Comparison of ENCODE assay signal across 8 mouse cellular contexts in the genomic region with DNA sequence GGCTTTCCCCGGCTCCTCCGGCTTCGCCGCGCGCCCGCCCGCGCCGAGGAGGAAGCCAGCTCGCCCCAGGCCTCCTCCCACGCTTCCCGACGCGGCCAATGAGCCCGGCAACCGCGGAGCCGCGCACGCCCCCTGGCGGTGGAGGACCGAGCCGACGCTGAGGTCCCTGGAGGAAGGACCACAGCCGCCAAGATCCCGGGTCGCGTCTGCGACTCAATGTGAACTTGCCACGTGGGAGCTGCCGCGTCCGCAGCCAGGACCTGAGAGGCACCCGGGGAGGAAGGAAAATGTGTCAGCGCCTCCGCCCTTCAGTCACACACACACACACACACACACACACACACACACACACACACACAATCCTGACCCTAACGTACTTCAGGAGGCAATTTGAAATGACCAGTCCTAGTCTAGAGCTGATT. TPM values are rescaled to one million over a fixed set of nuclear protein-coding genes. Genes with fewer than 3 reads are reported as not detected.
DNase-seq lines count a peak whose midpoint lies in the region; ATAC-seq and TF ChIP-seq lines count a peak whose summit lies in the region.

A gene (minus strand): TSS at position 158 of the 422 bp plus-strand sequence.

- peaks cover 2% of the 10 kb centered on the region; the same call in 1 of the 2 replicates for H3K9me3 ChIP-seq in erythroblast, embryonic 14.5 days (ENCODE audit: control insufficient read depth, low read length)
- no peaks in the 10 kb centered on the region for H3K9me3 ChIP-seq in heart, embryonic 12.5 days (replicated peaks)
- H3K9me3 ChIP-seq in kidney, postnatal 0 days (replicated peaks; ENCODE audit: low read length) = no peaks in the 10 kb centered on the region
- no peaks in the 10 kb centered on the region for H3K9me3 ChIP-seq in liver, embryonic 11.5 days (ENCODE audit: control insufficient read depth, low read length)
- H3K9me3 ChIP-seq in stomach, embryonic 14.5 days (ENCODE audit: control insufficient read depth, low read depth, low read length) = no peaks in the 10 kb centered on the region

- DNase-seq in B cell, adult 2 months = peak; percentile 97 to 98
- DNase-seq in brain, embryonic 14.5 days (ENCODE audit: low read depth) = peak; percentile 96
- DNase-seq in kidney, postnatal 0 days (ENCODE audit: low spot score) = peak; percentile 95
- DNase-seq in liver, embryonic 11.5 days (ENCODE audit: low spot score) = peak; percentile 96
- peak; percentile 97 for DNase-seq in naive thymus-derived CD4-positive, alpha-beta T cell, adult 2 months (ENCODE audit: low read depth)

- peak within 1 kb of the TSS; percentile 82 for H3K27ac ChIP-seq in heart, embryonic 12.5 days (ENCODE audit: poor library complexity, severe bottlenecking)
- peak within 1 kb of the TSS; percentile 78 for H3K27ac ChIP-seq in kidney, postnatal 0 days
- peak within 1 kb of the TSS; percentile 62 for H3K27ac ChIP-seq in liver, embryonic 11.5 days (ENCODE audit: low read depth, low read length)
- H3K27ac ChIP-seq in stomach, embryonic 14.5 days (ENCODE audit: low read length) = peak within 1 kb of the TSS; percentile 79

- WGBS in heart, embryonic 12.5 days = under 1% methylated on average over 26 of the region's 38 CpGs
- 0% methylated on average over 31 of the region's 38 CpGs for WGBS in kidney, postnatal 0 days
- WGBS in liver, embryonic 11.5 days = 0% methylated on average over 32 of the region's 38 CpGs
- WGBS in stomach, embryonic 14.5 days = under 1% methylated on average over 35 of the region's 38 CpGs

- peak within 1 kb of the TSS; percentile 84 for H3K4me2 ChIP-seq in heart, embryonic 12.5 days
- H3K4me2 ChIP-seq in kidney, postnatal 0 days (ENCODE audit: low read length) = peak within 1 kb of the TSS; percentile 82
- peak within 1 kb of the TSS; percentile 81 for H3K4me2 ChIP-seq in liver, embryonic 11.5 days
- H3K4me2 ChIP-seq in stomach, embryonic 14.5 days (replicated peaks; ENCODE audit: low read depth, low read length) = peak within 1 kb of the TSS; percentile 56

- H3K4me3 ChIP-seq in erythroblast, embryonic 14.5 days (replicated peaks) = peak within 1 kb of the TSS; percentile 76
- H3K4me3 ChIP-seq in heart, embryonic 12.5 days = peak within 1 kb of the TSS; percentile 92
- peak within 1 kb of the TSS; percentile 84 for H3K4me3 ChIP-seq in kidney, postnatal 0 days (replicated peaks; ENCODE audit: low read depth, low read length)
- peak within 1 kb of the TSS; percentile 81 for H3K4me3 ChIP-seq in liver, embryonic 11.5 days (ENCODE audit: low read depth, low read length)
- H3K4me3 ChIP-seq in stomach, embryonic 14.5 days (ENCODE audit: low read depth, low read length) = peak within 1 kb of the TSS; percentile 85

- TF ChIP-seq CTCF in brain, embryonic 14.5 days (IDR thresholded peaks at IDR 0.05; ENCODE audit: borderline replicate concordance, extremely low read depth, insufficient read depth, insufficient read length) = peak; percentile 96
- peak; percentile 95 for TF ChIP-seq CTCF in kidney, postnatal 0 days (IDR thresholded peaks at IDR 0.05; ENCODE audit: low read depth)

- no peaks in the 10 kb centered on the region for H3K36me3 ChIP-seq in erythroblast, embryonic 14.5 days (ENCODE audit: control insufficient read depth)
- H3K36me3 ChIP-seq in heart, embryonic 12.5 days = no peaks in the 10 kb centered on the region
- no peaks in the 10 kb centered on the region for H3K36me3 ChIP-seq in kidney, postnatal 0 days (ENCODE audit: insufficient read depth, low read length)
- H3K36me3 ChIP-seq in liver, embryonic 11.5 days (ENCODE audit: control insufficient read depth, insufficient read depth, low read length) = no peaks in the 10 kb centered on the region
- no peaks in the 10 kb centered on the region for H3K36me3 ChIP-seq in stomach, embryonic 14.5 days (ENCODE audit: control insufficient read depth, insufficient read depth, low read length)

- H3K9ac ChIP-seq in heart, embryonic 12.5 days = peak within 1 kb of the TSS; percentile 96
- peak within 1 kb of the TSS; percentile 86 for H3K9ac ChIP-seq in kidney, postnatal 0 days (ENCODE audit: low read depth, low read length)
- peak within 1 kb of the TSS; percentile 81 for H3K9ac ChIP-seq in liver, embryonic 11.5 days (ENCODE audit: low read depth, low read length)
- H3K9ac ChIP-seq in stomach, embryonic 14.5 days (replicated peaks; ENCODE audit: low read depth, low read length) = peak within 1 kb of the TSS; percentile 90

- peak; percentile 85 for TF ChIP-seq POLR2A in brain, embryonic 14.5 days (IDR thresholded peaks at IDR 0.05; ENCODE audit: borderline replicate concordance, extremely low read depth, insufficient read depth, insufficient read length, poor library complexity, severe bottlenecking)

- no peaks in the 10 kb centered on the region for H3K27me3 ChIP-seq in erythroblast, embryonic 14.5 days (ENCODE audit: control insufficient read depth)
- no peaks in the 10 kb centered on the region for H3K27me3 ChIP-seq in heart, embryonic 12.5 days (replicated peaks)
- no peaks in the 10 kb centered on the region for H3K27me3 ChIP-seq in kidney, postnatal 0 days (ENCODE audit: insufficient read depth, low read length)
- no peaks in the 10 kb centered on the region for H3K27me3 ChIP-seq in liver, embryonic 11.5 days (replicated peaks; ENCODE audit: control insufficient read depth, insufficient read depth, low read length)
- no peaks in the 10 kb centered on the region for H3K27me3 ChIP-seq in stomach, embryonic 14.5 days (ENCODE audit: control insufficient read depth, insufficient read depth, low read length)

- peaks cover 20% of the 10 kb centered on the region for H3K4me1 ChIP-seq in erythroblast, embryonic 14.5 days (ENCODE audit: control insufficient read depth)
- peaks cover 14% of the 10 kb centered on the region for H3K4me1 ChIP-seq in heart, embryonic 12.5 days (replicated peaks)
- H3K4me1 ChIP-seq in kidney, postnatal 0 days (replicated peaks; ENCODE audit: insufficient read depth, low read length) = no peaks in the 10 kb centered on the region
- peaks cover 15% of the 10 kb centered on the region for H3K4me1 ChIP-seq in liver, embryonic 11.5 days (replicated peaks; ENCODE audit: control insufficient read depth, insufficient read depth, low read length)
- H3K4me1 ChIP-seq in stomach, embryonic 14.5 days (ENCODE audit: control insufficient read depth, insufficient read depth, low read length) = peaks cover 5% of the 10 kb centered on the region; the same call in 1 of the 2 replicates

- ATAC-seq in heart, embryonic 12.5 days (ENCODE audit: insufficient number of reproducible peaks, low FRiP score) = peak; percentile 93
- ATAC-seq in kidney, postnatal 0 days (replicated peaks; ENCODE audit: low FRiP score, low read depth) = peak; percentile 98
- ATAC-seq in liver, embryonic 11.5 days (replicated peaks; ENCODE audit: low FRiP score) = peak; percentile 99
- ATAC-seq in stomach, embryonic 14.5 days (ENCODE audit: insufficient number of reproducible peaks, insufficient read depth, low FRiP score, low read depth) = peak; percentile 96

RNA-seq across cellular contexts. Expression of the gene that starts here (rescaled TPM):
- 8.2 and 22.5 TPM in 2 replicates for polyA plus RNA-seq in brain, embryonic 14.5 days (2012; rRNA removed)
- 0.14 and 0.17 TPM in 2 replicates for polyA plus RNA-seq in erythroblast, embryonic 14.5 days (2012)
- polyA plus RNA-seq in heart, embryonic 12.5 days (2016; fragmentation: Nextera tagmentation; extraction: Ambion mirVana) = 53.6 and 56.2 TPM in 2 replicates
- polyA plus RNA-seq in kidney, postnatal 0 days (2015; fragmentation: Nextera tagmentation; extraction: Ambion mirVana) = 65.0 and 65.4 TPM in 2 replicates
- 33.7 and 35.2 TPM in 2 replicates for polyA plus RNA-seq in liver, embryonic 11.5 days (2014; fragmentation: Nextera tagmentation; extraction: Ambion mirVana)
- 81.6 and 91.2 TPM in 2 replicates for polyA plus RNA-seq in stomach, embryonic 14.5 days (2014; fragmentation: Nextera tagmentation; extraction: Ambion mirVana)

Comparison
In these comparisons a context has a peak if more than half of its experiments do, and no peak if none do; other contexts are left out.
1. Peak in every context shown above with its lines: DNase-seq, ATAC-seq, H3K4me3 ChIP-seq and H3K27ac ChIP-seq.